Mouse (Mus musculus) intestine, postnatal 0 days (tissue): Measurements from ENCODE around the gene Prkg1. TPM values are rescaled to one million over a fixed set of nuclear protein-coding genes. Genes with fewer than 3 reads are reported as not detected.

ENCODE experiments used
- ATAC-seq: fragments of 200-750 bp; cut with Nextera tagmentation; 2 replicates; pipeline ENCODE4 v1.8.0; 2017; ENCODE audit warnings: mild to moderate bottlenecking, moderate TSS enrichment, moderate library complexity
- H3K27ac ChIP-seq: fragments of 300-500 bp; sonication (generic); 2 replicates; pipeline ENCODE4 v1.5.1; 2014; ENCODE audit warnings: mild to moderate bottlenecking, low read depth, low read length, moderate library complexity
- H3K27me3 ChIP-seq: fragments of 300-500 bp; sonication (generic); replicated peaks from 2 replicates; pipeline ENCODE4 v1.6.1; 2014; ENCODE audit warnings: low read length, mixed read lengths; ENCODE audit not compliant: control insufficient read depth, insufficient read depth
- H3K36me3 ChIP-seq: fragments of 300-500 bp; sonication (generic); 2 replicates; pipeline ENCODE4 v1.6.1; 2014; ENCODE audit warnings: mild to moderate bottlenecking, moderate library complexity; ENCODE audit not compliant: control insufficient read depth, insufficient read depth
- H3K4me1 ChIP-seq: fragments of 300-500 bp; sonication (generic); replicated peaks from 2 replicates; pipeline ENCODE4 v1.6.1; 2014; ENCODE audit warnings: antibody characterized with exemption, low read length, mixed read lengths; ENCODE audit not compliant: control insufficient read depth, insufficient read depth
- H3K4me2 ChIP-seq: fragments of 300-500 bp; sonication (generic); replicated peaks from 2 replicates; pipeline ENCODE4 v1.6.1; 2014; ENCODE audit warnings: low read depth, mild to moderate bottlenecking, moderate library complexity
- H3K4me3 ChIP-seq: fragments of 300-500 bp; sonication (generic); 2 replicates; pipeline ENCODE4 v1.5.1; 2014; ENCODE audit warnings: low read depth, low read length
- H3K9ac ChIP-seq: fragments of 300-500 bp; sonication (generic); 2 replicates; pipeline ENCODE4 v1.6.1; 2014; ENCODE audit warnings: mild to moderate bottlenecking, low read depth, low read length
- H3K9me3 ChIP-seq: fragments of 300-500 bp; sonication (generic); 2 replicates; pipeline ENCODE4 v1.6.1; 2016; ENCODE audit warnings: mixed run types; ENCODE audit not compliant: control insufficient read depth
- CTCF ChIP-seq: sonication (generic); IDR thresholded peaks from 2 replicates; pipeline ENCODE4 v1.5.1; 2016; ENCODE audit warnings: low read depth, mild to moderate bottlenecking, control low read depth, antibody characterized with exemption, moderate library complexity
- WGBS: fragments of 180-500 bp; shearing (Covaris S2); extraction: QIAGEN DNeasy Blood & Tissue Kit; methylation state at CpG from one replicate; pipeline ENCODE4 v1.1.7; 2014; 5-methylcytosine and 5-hydroxymethylcytosine counted together
- polyA plus RNA-seq: library from polyadenylated mRNA; unstranded; fragments of >200 nt; fragmentation: Nextera tagmentation; extraction: Ambion mirVana; gene quantifications from 2 replicates; pipeline ENCODE4 v1.2.1, GENCODE M21; 2015

The Prkg1 gene
- polyA plus RNA-seq, 1 experiment from 2014 or later: 4.0 TPM

- 97% methylated on average over 4 of the region's 4 CpGs for WGBS
- no peaks in the 10 kb centered on the region for H3K9me3 ChIP-seq
- ATAC-seq: no peak
- no peak overlapping the region for H3K4me2 ChIP-seq
- H3K4me1 ChIP-seq: no peaks in the 10 kb centered on the region
- peak; percentile 44 for TF ChIP-seq CTCF
- no peaks in the 10 kb centered on the region for H3K36me3 ChIP-seq
- H3K4me3 ChIP-seq: no peak overlapping the region
- no peak overlapping the region for H3K9ac ChIP-seq
- H3K27ac ChIP-seq: no peak overlapping the region
- no peaks in the 10 kb centered on the region for H3K27me3 ChIP-seq
These were observed 718.2 kb downstream of the Prkg1 start for GRCm38 (mm10) chr19:31046601-31047000.

- ATAC-seq: no peak
- no peak overlapping the region for H3K9ac ChIP-seq
- H3K36me3 ChIP-seq: no peaks in the 10 kb centered on the region
- H3K27me3 ChIP-seq: no peaks in the 10 kb centered on the region
- 88% methylated on average over 2 of the region's 2 CpGs for WGBS
- H3K9me3 ChIP-seq: no peaks in the 10 kb centered on the region
- H3K27ac ChIP-seq: no peak overlapping the region
- no peak overlapping the region for H3K4me3 ChIP-seq
- H3K4me1 ChIP-seq: no peaks in the 10 kb centered on the region
- no peak overlapping the region for H3K4me2 ChIP-seq
- TF ChIP-seq CTCF: no peak
These were observed 723.6 kb downstream of the Prkg1 start for GRCm38 (mm10) chr19:31040948-31041847.

GRCm38 (mm10) chr19:31038951-31039350 lies 725.9 kb downstream of the Prkg1 start:
- Histone ChIP-seq H3K27me3 (no peaks in the 10 kb centered on the region), H3K9ac (no peak overlapping the region), H3K4me1 (no peaks in the 10 kb centered on the region), H3K36me3 (no peaks in the 10 kb centered on the region), H3K27ac (no peak overlapping the region), H3K4me3 (no peak overlapping the region), H3K9me3 (no peaks in the 10 kb centered on the region), H3K4me2 (no peak overlapping the region)
- WGBS: 76% methylated on average over 3 of the region's 3 CpGs
- TF ChIP-seq CTCF: no peak
- no peak for ATAC-seq

GRCm38 (mm10) chr19:31031596-31031995 lies 733.2 kb downstream of the Prkg1 start:
- H3K9ac ChIP-seq: no peak overlapping the region
- H3K27me3 ChIP-seq: no peaks in the 10 kb centered on the region
- H3K27ac ChIP-seq: no peak overlapping the region
- no peaks in the 10 kb centered on the region for H3K4me1 ChIP-seq
- H3K4me2 ChIP-seq: no peak overlapping the region
- 88% methylated on average over 6 of the region's 6 CpGs for WGBS
- no peaks in the 10 kb centered on the region for H3K36me3 ChIP-seq
- ATAC-seq: no peak
- no peak for TF ChIP-seq CTCF
- no peaks in the 10 kb centered on the region for H3K9me3 ChIP-seq
- H3K4me3 ChIP-seq: no peak overlapping the region

GRCm38 (mm10) chr19:31026797-31027196 lies 738.0 kb downstream of the Prkg1 start:
- Histone ChIP-seq H3K4me2 (no peak overlapping the region), H3K4me3 (no peak overlapping the region), H3K9ac (no peak overlapping the region), H3K4me1 (no peaks in the 10 kb centered on the region), H3K27me3 (no peaks in the 10 kb centered on the region), H3K36me3 (no peaks in the 10 kb centered on the region), H3K27ac (no peak overlapping the region), H3K9me3 (no peaks in the 10 kb centered on the region)
- WGBS: 62% methylated on average over 5 of the region's 5 CpGs
- no peak for ATAC-seq
- no peak for TF ChIP-seq CTCF

GRCm38 (mm10) chr19:31011528-31012133 lies 753.2 kb downstream of the Prkg1 start:
- Histone ChIP-seq H3K36me3 (no peaks in the 10 kb centered on the region), H3K27me3 (no peaks in the 10 kb centered on the region), H3K4me2 (no peak overlapping the region), H3K4me3 (no peak overlapping the region), H3K9me3 (no peaks in the 10 kb centered on the region), H3K9ac (no peak overlapping the region), H3K4me1 (no peaks in the 10 kb centered on the region), H3K27ac (no peak overlapping the region)
- 87% methylated on average over 3 of the region's 3 CpGs for WGBS
- TF ChIP-seq CTCF: no peak
- no peak for ATAC-seq
